Mouse (Mus musculus): ENCODE measurements around the gene Tnfsf4. TPM values are rescaled to one million over a fixed set of nuclear protein-coding genes. Genes with fewer than 3 reads are reported as not detected.
A peak's percentile ranks its signal among the peaks of the same experiment; 100 is the strongest.

The Tnfsf4 gene
- total and polyA plus RNA-seq, 3 experiments: not detected

GRCm38 (mm10) chr1:161379685-161380424 lies 15.4 kb upstream of the Tnfsf4 start:
- intact Hi-C loops (cut with DNase I): no loop called here
- no peaks in the 10 kb centered on the region for H3K79me2 ChIP-seq (replicated peaks; ENCODE audit: control insufficient read depth, insufficient read depth, low read length)
- 34% methylated on average over 11 of the region's 11 CpGs for WGBS

GRCm38 (mm10) chr1:161380425-161380780 lies 14.8 kb upstream of the Tnfsf4 start:
- no peak for TF ChIP-seq POLR2A (IDR thresholded peaks at IDR 0.05; ENCODE audit: insufficient read depth, low read depth, low read length)
- TF ChIP-seq EP300 (IDR thresholded peaks at IDR 0.05; ENCODE audit: insufficient read depth, low read depth, low read length): no peak
- TF ChIP-seq CTCF (IDR thresholded peaks at IDR 0.05): no peak
- H3K27me3 ChIP-seq (ENCODE audit: control insufficient read depth, insufficient read depth, low read length): no peaks in the 10 kb centered on the region
- no peaks in the 10 kb centered on the region for H3K36me3 ChIP-seq (ENCODE audit: control insufficient read depth, insufficient read depth, low read length)
- H3K79me2 ChIP-seq (replicated peaks; ENCODE audit: control insufficient read depth, insufficient read depth, low read length): no peaks in the 10 kb centered on the region
- 57% methylated on average over 5 of the region's 5 CpGs for WGBS
- no peak for DNase-seq
- H3K4me3 ChIP-seq: no peak overlapping the region
- intact Hi-C loops (cut with DNase I): no loop called here
- H3K9ac ChIP-seq (ENCODE audit: low read depth, low read length): no peak overlapping the region
- H3K4me1 ChIP-seq (ENCODE audit: control insufficient read depth, insufficient read depth, low read length): no peaks in the 10 kb centered on the region; the same call in 1 of the 2 replicates
- H3K27ac ChIP-seq: no peak overlapping the region

More at GRCm38 (mm10) chr1:161379685-161380424, 15.4 kb upstream of the Tnfsf4 start:
- Histone ChIP-seq H3K4me1 (ENCODE audit: control insufficient read depth, insufficient read depth, low read length) (no peaks in the 10 kb centered on the region; the same call in 1 of the 2 replicates), H3K9ac (ENCODE audit: low read depth, low read length) (no peak overlapping the region), H3K27me3 (ENCODE audit: control insufficient read depth, insufficient read depth, low read length) (no peaks in the 10 kb centered on the region), H3K4me3 (no peak overlapping the region), H3K36me3 (ENCODE audit: control insufficient read depth, insufficient read depth, low read length) (no peaks in the 10 kb centered on the region), H3K27ac (no peak overlapping the region)
- peak in 1 of 2 experiments; percentile 7 for DNase-seq
- TF ChIP-seq CTCF (IDR thresholded peaks at IDR 0.05) (no peak), POLR2A (IDR thresholded peaks at IDR 0.05; ENCODE audit: insufficient read depth, low read depth, low read length) (no peak), EP300 (IDR thresholded peaks at IDR 0.05; ENCODE audit: insufficient read depth, low read depth, low read length) (no peak)

GRCm38 (mm10) chr1:161390066-161390465 lies 5.1 kb upstream of the Tnfsf4 start:
- Histone ChIP-seq H3K4me3 (no peak overlapping the region), H3K27ac (no peak overlapping the region), H3K36me3 (ENCODE audit: control insufficient read depth, insufficient read depth, low read length) (no peaks in the 10 kb centered on the region), H3K79me2 (replicated peaks; ENCODE audit: control insufficient read depth, insufficient read depth, low read length) (no peaks in the 10 kb centered on the region), H3K4me1 (ENCODE audit: control insufficient read depth, insufficient read depth, low read length) (no peaks in the 10 kb centered on the region), H3K27me3 (ENCODE audit: control insufficient read depth, insufficient read depth, low read length) (no peaks in the 10 kb centered on the region), H3K9ac (ENCODE audit: low read depth, low read length) (no peak overlapping the region)
- intact Hi-C loops (cut with DNase I): no loop called here
- 62% methylated on average over 2 of the region's 2 CpGs for WGBS
- TF ChIP-seq EP300 (IDR thresholded peaks at IDR 0.05; ENCODE audit: insufficient read depth, low read depth, low read length) (no peak), POLR2A (IDR thresholded peaks at IDR 0.05; ENCODE audit: insufficient read depth, low read depth, low read length) (no peak), CTCF (IDR thresholded peaks at IDR 0.05) (no peak)
- no peak for DNase-seq

- H3K9ac ChIP-seq (ENCODE audit: low read depth, low read length): no peak overlapping the region
- intact Hi-C loops (cut with DNase I): no loop called here
- no peak for TF ChIP-seq CTCF (IDR thresholded peaks at IDR 0.05)
- TF ChIP-seq POLR2A (IDR thresholded peaks at IDR 0.05; ENCODE audit: insufficient read depth, low read depth, low read length): no peak
- TF ChIP-seq EP300 (IDR thresholded peaks at IDR 0.05; ENCODE audit: insufficient read depth, low read depth, low read length): no peak
- no peaks in the 10 kb centered on the region for H3K79me2 ChIP-seq (replicated peaks; ENCODE audit: control insufficient read depth, insufficient read depth, low read length)
- WGBS: 41% methylated on average over 10 of the region's 10 CpGs
- no peaks in the 10 kb centered on the region for H3K27me3 ChIP-seq (ENCODE audit: control insufficient read depth, insufficient read depth, low read length)
- DNase-seq: no peak
- H3K27ac ChIP-seq: no peak overlapping the region
- no peaks in the 10 kb centered on the region for H3K4me1 ChIP-seq (ENCODE audit: control insufficient read depth, insufficient read depth, low read length)
- H3K4me3 ChIP-seq: no peak overlapping the region
- no peaks in the 10 kb centered on the region for H3K36me3 ChIP-seq (ENCODE audit: control insufficient read depth, insufficient read depth, low read length)
These were observed 2.3 kb upstream of the Tnfsf4 start for GRCm38 (mm10) chr1:161392906-161393305.

GRCm38 (mm10) chr1:161395610-161396009 lies 401 bp downstream of the Tnfsf4 start:
- no peak for DNase-seq
- Histone ChIP-seq H3K36me3 (ENCODE audit: control insufficient read depth, insufficient read depth, low read length) (no peaks in the 10 kb centered on the region), H3K27me3 (ENCODE audit: control insufficient read depth, insufficient read depth, low read length) (no peaks in the 10 kb centered on the region), H3K4me3 (no peak overlapping the region), H3K79me2 (replicated peaks; ENCODE audit: control insufficient read depth, insufficient read depth, low read length) (no peaks in the 10 kb centered on the region), H3K27ac (no peak overlapping the region), H3K9ac (ENCODE audit: low read depth, low read length) (no peak overlapping the region), H3K4me1 (ENCODE audit: control insufficient read depth, insufficient read depth, low read length) (no peaks in the 10 kb centered on the region)
- intact Hi-C loops (cut with DNase I): no loop called here
- TF ChIP-seq EP300 (IDR thresholded peaks at IDR 0.05; ENCODE audit: insufficient read depth, low read depth, low read length): no peak
- TF ChIP-seq CTCF (IDR thresholded peaks at IDR 0.05): no peak
- TF ChIP-seq POLR2A (IDR thresholded peaks at IDR 0.05; ENCODE audit: insufficient read depth, low read depth, low read length): no peak
- whole genome bisulfite sequencing: 45% methylated on average over 5 of the region's 5 CpGs

- Histone ChIP-seq H3K4me3 (no peak overlapping the region), H3K27me3 (ENCODE audit: control insufficient read depth, insufficient read depth, low read length) (no peaks in the 10 kb centered on the region), H3K9ac (ENCODE audit: low read depth, low read length) (no peak overlapping the region), H3K27ac (no peak overlapping the region), H3K79me2 (replicated peaks; ENCODE audit: control insufficient read depth, insufficient read depth, low read length) (no peaks in the 10 kb centered on the region), H3K36me3 (ENCODE audit: control insufficient read depth, insufficient read depth, low read length) (no peaks in the 10 kb centered on the region), H3K4me1 (ENCODE audit: control insufficient read depth, insufficient read depth, low read length) (no peaks in the 10 kb centered on the region)
- TF ChIP-seq EP300 (IDR thresholded peaks at IDR 0.05; ENCODE audit: insufficient read depth, low read depth, low read length): no peak
- no peak for TF ChIP-seq POLR2A (IDR thresholded peaks at IDR 0.05; ENCODE audit: insufficient read depth, low read depth, low read length)
- TF ChIP-seq CTCF (IDR thresholded peaks at IDR 0.05): no peak
- 41% methylated on average over 10 of the region's 10 CpGs for WGBS
- intact Hi-C loops (cut with DNase I): no loop called here
- DNase-seq: no peak
These were observed 1.1 kb downstream of the Tnfsf4 start for GRCm38 (mm10) chr1:161396351-161396750.
